Mouse (Mus musculus) neural tube, embryonic 11.5 days (tissue): Measurements from ENCODE around the gene Cd55. TPM values are rescaled to one million over a fixed set of nuclear protein-coding genes. Genes with fewer than 3 reads are reported as not detected.
"Not testable (repeated sequence)": the region's sequence is repeated elsewhere in the genome, so short reads cannot be mapped to it uniquely, and the experiment has no call there.

Source experiments
- ATAC-seq: fragments of 200-750 bp; cut with Nextera tagmentation; 2 replicates; pipeline ENCODE4 v1.8.0; 2017; ENCODE audit warnings: moderate number of reproducible peaks, mild to moderate bottlenecking, moderate TSS enrichment, moderate library complexity; ENCODE audit not compliant: insufficient read depth, low FRiP score, low TSS enrichment
- DNase-seq: peaks from one replicate; pipeline ENCODE4 v3.0.0-alpha.2; 2015; ENCODE audit warnings: low spot score
- H3K27ac ChIP-seq: fragments of 300-500 bp; sonication (generic); 2 replicates; pipeline ENCODE4 v1.5.1; 2014; ENCODE audit warnings: low read depth, mild to moderate bottlenecking, low read length
- H3K27me3 ChIP-seq: fragments of 300-500 bp; sonication (generic); 2 replicates; pipeline ENCODE4 v1.6.1; 2014; ENCODE audit warnings: mild to moderate bottlenecking, low read length, mixed read lengths; ENCODE audit not compliant: control insufficient read depth, insufficient read depth
- H3K36me3 ChIP-seq: fragments of 300-500 bp; sonication (generic); 2 replicates; pipeline ENCODE4 v1.6.1; 2014; ENCODE audit warnings: mild to moderate bottlenecking, low read length, moderate library complexity, mixed read lengths; ENCODE audit not compliant: control insufficient read depth, insufficient read depth
- H3K4me1 ChIP-seq: fragments of 300-500 bp; sonication (generic); 2 replicates; pipeline ENCODE4 v1.6.1; 2014; ENCODE audit warnings: low read length, mixed read lengths; ENCODE audit not compliant: control insufficient read depth, insufficient read depth
- H3K4me2 ChIP-seq: fragments of 300-500 bp; sonication (generic); 2 replicates; pipeline ENCODE4 v1.6.1; 2014; ENCODE audit warnings: low read depth, mild to moderate bottlenecking, moderate library complexity
- H3K4me3 ChIP-seq: fragments of 300-500 bp; sonication (generic); 2 replicates; pipeline ENCODE4 v1.5.1; 2014; ENCODE audit warnings: low read depth, low read length
- H3K9ac ChIP-seq: fragments of 300-500 bp; sonication (generic); 2 replicates; pipeline ENCODE4 v1.6.1; 2014; ENCODE audit warnings: mild to moderate bottlenecking, low read length
- H3K9me3 ChIP-seq: fragments of 300-500 bp; sonication (generic); 2 replicates; pipeline ENCODE4 v1.6.1; 2016; ENCODE audit warnings: low read length; ENCODE audit not compliant: control insufficient read depth
- WGBS: fragments of 180-500 bp; shearing (Covaris S2); extraction: QIAGEN DNeasy Blood & Tissue Kit; methylation state at CpG from one replicate; pipeline ENCODE4 v1.1.7; 2014; 5-methylcytosine and 5-hydroxymethylcytosine counted together
- polyA plus RNA-seq: library from polyadenylated mRNA; unstranded; fragments of >200 nt; fragmentation: Nextera tagmentation; extraction: Ambion mirVana; gene quantifications from 2 replicates; pipeline ENCODE4 v1.2.1, GENCODE M21; 2014

Cd55 gene
- polyA plus RNA-seq, 1 experiment from 2014 or later = 4.2 TPM

GRCm38 (mm10) chr1:130442930-130443329 lies 19.6 kb downstream of the Cd55 start:
- H3K4me3 ChIP-seq, H3K27ac ChIP-seq, H3K36me3 ChIP-seq, DNase-seq, H3K9ac ChIP-seq, H3K9me3 ChIP-seq, H3K4me1 ChIP-seq, H3K27me3 ChIP-seq, ATAC-seq, H3K4me2 ChIP-seq: not testable (repeated sequence)
- WGBS = 82% methylated on average over 1 of the region's 1 CpGs

- DNase-seq (no peak), ATAC-seq (no peak)
- 81% methylated on average over 4 of the region's 4 CpGs for WGBS
- Histone ChIP-seq H3K27ac (no peak overlapping the region), H3K27me3 (no peaks in the 10 kb centered on the region), H3K4me1 (no peaks in the 10 kb centered on the region), H3K4me2 (no peak overlapping the region), H3K9me3 (no peaks in the 10 kb centered on the region), H3K9ac (no peak overlapping the region), H3K36me3 (no peaks in the 10 kb centered on the region), H3K4me3 (no peak overlapping the region)
Observed at GRCm38 (mm10) chr1:130430920-130431319, 31.6 kb downstream of the Cd55 start.

DNA sequence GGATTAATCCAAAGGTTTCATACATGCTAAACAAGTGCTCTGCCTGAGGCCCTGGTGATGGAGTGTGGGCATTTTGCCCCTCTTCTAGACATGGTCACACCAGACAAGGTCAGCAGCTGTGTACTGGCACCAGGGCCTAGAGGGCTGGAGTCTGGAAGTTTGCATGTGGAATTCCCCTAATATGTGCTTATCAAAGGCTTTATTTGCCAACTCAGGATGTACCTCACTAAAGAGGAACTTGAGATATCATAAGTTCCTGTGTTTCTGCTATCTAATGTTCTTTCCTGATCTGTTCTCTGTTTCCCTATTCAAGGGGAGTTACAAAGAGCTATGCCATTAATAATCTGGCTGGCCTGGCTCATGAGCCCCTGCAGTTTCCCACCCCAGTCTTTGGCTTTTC lies 33.9 kb downstream of the Cd55 start:
- H3K9me3 ChIP-seq, H3K4me1 ChIP-seq, H3K27me3 ChIP-seq, H3K4me2 ChIP-seq, H3K27ac ChIP-seq, H3K9ac ChIP-seq, DNase-seq, ATAC-seq, H3K36me3 ChIP-seq, H3K4me3 ChIP-seq: not testable (repeated sequence)

DNA sequence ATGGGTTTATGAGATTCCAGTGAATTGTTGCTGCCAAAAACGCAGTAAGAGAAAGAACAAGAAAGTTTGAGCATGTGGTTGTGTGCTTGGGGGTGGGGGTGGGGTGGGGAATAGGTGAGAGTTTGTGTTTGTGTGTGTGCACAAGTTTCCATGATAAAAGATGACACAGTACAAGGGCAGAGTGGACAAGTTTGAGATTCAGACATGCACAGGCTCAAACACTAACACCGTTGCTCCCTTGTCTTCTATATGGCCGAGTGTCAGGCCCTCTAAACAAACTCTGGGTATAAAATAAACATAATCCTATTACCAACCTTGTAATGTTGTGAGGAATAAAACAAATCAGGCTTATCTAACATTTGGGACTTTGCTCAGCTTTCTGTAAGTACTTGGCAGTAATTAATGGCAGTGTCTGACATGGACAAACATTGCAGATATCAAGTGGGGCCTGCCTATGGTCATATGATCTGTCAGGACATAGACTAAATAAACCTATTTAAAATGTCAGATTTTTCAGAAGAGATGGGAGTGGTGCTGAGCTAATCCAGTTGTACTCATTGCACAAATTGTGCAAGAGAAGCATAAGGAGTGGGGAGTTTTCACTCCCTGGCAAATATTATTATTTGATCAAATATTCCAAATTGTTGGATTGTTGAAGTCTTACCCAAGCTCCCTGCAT lies 35.2 kb downstream of the Cd55 start:
- H3K9ac ChIP-seq, ATAC-seq, H3K4me1 ChIP-seq, H3K27ac ChIP-seq, H3K4me2 ChIP-seq, H3K9me3 ChIP-seq, H3K4me3 ChIP-seq, H3K36me3 ChIP-seq, DNase-seq, H3K27me3 ChIP-seq: not testable (repeated sequence)
- 85% methylated on average over 2 of the region's 3 CpGs for WGBS

DNA sequence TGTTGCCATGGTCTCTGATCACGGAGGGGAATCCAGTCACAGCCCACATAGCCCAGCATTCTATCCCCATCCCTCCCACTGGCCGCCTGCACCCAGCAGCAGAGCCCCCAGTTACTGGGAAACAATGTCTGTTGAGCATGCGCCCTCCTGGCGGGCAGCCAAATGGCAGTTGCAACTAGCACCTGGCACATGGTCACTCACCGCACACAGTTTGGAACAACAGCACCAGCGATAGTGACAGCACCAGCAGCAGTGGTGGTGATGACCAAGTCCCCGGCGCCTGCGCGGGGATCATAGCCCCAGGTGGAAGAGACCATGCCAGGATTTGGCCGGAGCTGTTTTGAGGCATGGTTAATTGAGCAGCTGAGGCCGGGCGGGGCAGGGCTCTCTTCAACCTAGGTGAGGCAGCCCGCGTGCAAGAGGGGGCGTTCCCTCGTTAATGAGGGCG lies 39.9 kb downstream of the Cd55 start, which contains the start of gene Cd55b:
TSS of gene Cd55b (minus strand) at position 346 of the 448 bp plus-strand sequence.
- no peak within 1 kb of the TSS for H3K27ac ChIP-seq
- no peak for DNase-seq
- H3K4me3 ChIP-seq = no peak within 1 kb of the TSS
- no peak within 1 kb of the TSS for H3K4me2 ChIP-seq
- WGBS = 69% methylated on average over 18 of the region's 18 CpGs
- no peaks in the 10 kb centered on the region for H3K36me3 ChIP-seq
- no peaks in the 10 kb centered on the region for H3K27me3 ChIP-seq
- ATAC-seq = no peak
- H3K4me1 ChIP-seq = no peaks in the 10 kb centered on the region
- H3K9ac ChIP-seq = no peak within 1 kb of the TSS
- no peaks in the 10 kb centered on the region for H3K9me3 ChIP-seq

DNA sequence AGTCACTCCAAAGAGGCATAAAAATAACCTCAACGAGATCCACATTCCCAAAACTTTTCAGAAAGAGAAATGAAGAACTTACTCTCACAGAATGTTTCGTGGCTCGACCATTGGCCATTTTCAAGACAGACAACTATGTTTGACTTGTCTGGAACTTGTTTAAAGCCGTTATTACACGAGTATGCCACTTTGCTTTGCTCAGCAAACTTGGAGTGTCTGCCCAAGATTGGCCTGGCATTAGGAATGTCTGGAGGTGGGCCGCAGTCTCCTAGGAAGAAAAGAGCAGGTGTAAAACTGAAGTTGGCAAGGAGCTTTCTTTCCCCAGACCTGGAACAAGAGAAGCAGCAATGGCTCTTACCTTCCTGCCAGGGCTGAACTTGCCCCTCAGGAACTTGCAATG lies 40.5 kb downstream of the Cd55 start:
- no CpG with 5 or more reads among the region's 6 CpGs for WGBS
- not testable (repeated sequence) for H3K9ac ChIP-seq, H3K4me1 ChIP-seq, H3K4me2 ChIP-seq, H3K9me3 ChIP-seq, H3K27me3 ChIP-seq, H3K27ac ChIP-seq, ATAC-seq, DNase-seq, H3K4me3 ChIP-seq, H3K36me3 ChIP-seq

- not testable (repeated sequence) for ATAC-seq, H3K27ac ChIP-seq, DNase-seq, H3K4me3 ChIP-seq, H3K9me3 ChIP-seq, H3K9ac ChIP-seq, H3K27me3 ChIP-seq, H3K4me1 ChIP-seq, H3K36me3 ChIP-seq, H3K4me2 ChIP-seq
Observed at GRCm38 (mm10) chr1:130397109-130397508, 65.4 kb downstream of the Cd55 start.

Other genes starting within 250 kb of the Cd55 start
- gene Cd55b, start 39.7 kb downstream of the Cd55 start, polyA plus RNA-seq = not detected in 2 replicates
- gene Zp3r, start 166.9 kb upstream of the Cd55 start, polyA plus RNA-seq = not detected in 2 replicates
- gene C4bp, start 198.9 kb upstream of the Cd55 start, polyA plus RNA-seq = not detected in 2 replicates